Mouse (Mus musculus) heart, postnatal 4 days (tissue): ENCODE results near the gene Fam135a. TPM values are rescaled to one million over a fixed set of nuclear protein-coding genes. Genes with fewer than 3 reads are reported as not detected.

Experiments
- total RNA-seq, 2 experiments: library from RNA; stranded (reverse); gene quantifications; 2 replicates each; pipeline ENCODE4 v1.2.3; 2021

The Fam135a gene
- total RNA-seq, 2 experiments from 2014 or later = 42.5 to 43.1 TPM

Other genes with a start within 250 kb of the Fam135a start
- 10 to 100 TPM; 50.1 to 58.3 TPM for gene Smap1, start 178.0 kb downstream of the Fam135a start, total RNA-seq
- gene Sdhaf4, start 94.7 kb downstream of the Fam135a start, total RNA-seq = 10 to 100 TPM; 50.1 to 52.8 TPM
- under 1 TPM; 0.50 to 0.86 TPM for gene Col9a1, start 77.3 kb upstream of the Fam135a start, total RNA-seq